Comparison of ENCODE assay signal across 24 mouse cellular contexts in the genomic region with DNA sequence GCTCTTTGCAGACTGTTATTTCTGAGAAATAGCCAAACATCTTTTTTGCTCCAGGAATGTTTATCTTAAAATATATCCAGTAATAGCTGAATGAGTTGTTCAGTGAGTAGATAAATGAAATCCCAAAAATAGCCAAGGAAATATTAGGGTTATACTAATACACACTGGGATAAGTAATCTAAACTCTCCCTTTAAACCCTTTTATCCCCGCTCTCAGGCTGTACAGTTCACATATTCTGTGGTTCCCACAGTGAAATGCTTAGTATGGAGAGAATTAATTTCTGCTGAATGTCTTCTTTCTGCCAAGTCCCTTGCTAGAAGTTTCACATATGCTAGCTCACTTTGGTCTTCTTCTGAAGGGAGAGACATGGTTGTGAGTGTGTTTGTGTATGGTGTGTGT.
A peak's percentile ranks its signal among the peaks of the same experiment; 100 is the strongest.
DNase-seq lines count a peak whose midpoint lies in the region; ATAC-seq and TF ChIP-seq lines count a peak whose summit lies in the region.
"Had no signal": no experiment of that assay in that cellular context is flagged by ENCODE, and none has a peak within 500 bp of the region (broad histone marks: within the 10 kb centered on the region; RNA-seq: fewer than 3 reads in every experiment).

No protein-coding gene starts in this region.

- ATAC-seq in embryonic facial prominence, embryonic 14.5 days (ENCODE audit: low read depth) = no peak
- ATAC-seq in lung, embryonic 14.5 days (ENCODE audit: insufficient read depth) = peak; percentile 90
- no peak for ATAC-seq in lung, postnatal 0 days
- ATAC-seq in stomach, embryonic 16.5 days (ENCODE audit: insufficient read depth, low FRiP score) = peak; percentile 90
- no peak for ATAC-seq in hindbrain, embryonic 11.5 days (ENCODE audit: low FRiP score)
- ATAC-seq: activated CD4-positive, CD25-positive, alpha-beta regulatory T cell, adult 4 months; forebrain, embryonic 14.5 days; forebrain, postnatal 0 days had no signal

- H3K9ac ChIP-seq in embryonic facial prominence, embryonic 14.5 days (ENCODE audit: low read depth, low read length) = no peak overlapping the region
- no peak overlapping the region for H3K9ac ChIP-seq in lung, embryonic 14.5 days
- H3K9ac ChIP-seq in lung, postnatal 0 days (replicated peaks; ENCODE audit: low read depth) = no peak overlapping the region
- no peak overlapping the region for H3K9ac ChIP-seq in stomach, embryonic 16.5 days (ENCODE audit: low read length)
- H3K9ac ChIP-seq in hindbrain, embryonic 11.5 days (ENCODE audit: low read depth, low read length) = no peak overlapping the region
- H3K9ac ChIP-seq: embryonic facial prominence, embryonic 15.5 days; forebrain, postnatal 0 days; hindbrain, embryonic 13.5 days had no signal

- H3K27ac ChIP-seq in embryonic facial prominence, embryonic 14.5 days (replicated peaks; ENCODE audit: low read depth, low read length) = no peak overlapping the region
- H3K27ac ChIP-seq in embryonic facial prominence, embryonic 10.5 days (replicated peaks) = no peak overlapping the region
- 0 out of 2 replicates have a peak overlapping the region, but pooled peaks have one; percentile 13 for H3K27ac ChIP-seq in lung, embryonic 14.5 days (ENCODE audit: low read depth)
- H3K27ac ChIP-seq in lung, postnatal 0 days (ENCODE audit: low read length) = no peak overlapping the region
- no peak overlapping the region for H3K27ac ChIP-seq in stomach, embryonic 16.5 days (ENCODE audit: low read length)
- H3K27ac ChIP-seq in hindbrain, embryonic 11.5 days (ENCODE audit: low read depth, low read length) = no peak overlapping the region
- H3K27ac ChIP-seq: embryonic facial prominence, embryonic 15.5 days; gastrocnemius, adult 2 months; hindbrain, embryonic 13.5 days had no signal

- H3K4me1 ChIP-seq in embryonic facial prominence, embryonic 14.5 days (ENCODE audit: control insufficient read depth, insufficient read depth, low read length) = no peaks in the 10 kb centered on the region
- 0 out of 2 replicates have a peak, but pooled peaks cover 4% of the 10 kb centered on the region for H3K4me1 ChIP-seq in embryonic facial prominence, embryonic 10.5 days
- H3K4me1 ChIP-seq in lung, embryonic 14.5 days (ENCODE audit: insufficient read depth) = no peaks in the 10 kb centered on the region; the same call in 1 of the 2 replicates
- no peaks in the 10 kb centered on the region for H3K4me1 ChIP-seq in lung, postnatal 0 days (ENCODE audit: insufficient read depth, low read depth, low read length)
- H3K4me1 ChIP-seq in lung, adult 2 months (ENCODE audit: control insufficient read depth, insufficient read depth, low read length) = no peaks in the 10 kb centered on the region
- peaks cover 10% of the 10 kb centered on the region for H3K4me1 ChIP-seq in stomach, embryonic 16.5 days (ENCODE audit: control insufficient read depth, insufficient read depth, low read length)
- H3K4me1 ChIP-seq in hindbrain, embryonic 11.5 days (replicated peaks; ENCODE audit: control insufficient read depth, insufficient read depth, low read length) = no peaks in the 10 kb centered on the region
- H3K4me1 ChIP-seq: embryonic facial prominence, embryonic 15.5 days; hindbrain, embryonic 13.5 days had no signal

- H3K36me3 ChIP-seq in embryonic facial prominence, embryonic 14.5 days (ENCODE audit: control insufficient read depth, insufficient read depth, low read length) = no peaks in the 10 kb centered on the region
- no peaks in the 10 kb centered on the region for H3K36me3 ChIP-seq in embryonic facial prominence, embryonic 10.5 days (replicated peaks)
- no peaks in the 10 kb centered on the region for H3K36me3 ChIP-seq in lung, embryonic 14.5 days (ENCODE audit: insufficient read depth)
- H3K36me3 ChIP-seq in lung, postnatal 0 days (ENCODE audit: insufficient read depth, low read length) = no peaks in the 10 kb centered on the region
- no peaks in the 10 kb centered on the region for H3K36me3 ChIP-seq in stomach, embryonic 16.5 days (ENCODE audit: control insufficient read depth, insufficient read depth, low read length)
- no peaks in the 10 kb centered on the region for H3K36me3 ChIP-seq in hindbrain, embryonic 11.5 days (ENCODE audit: control insufficient read depth, insufficient read depth, low read length)
- H3K36me3 ChIP-seq: embryonic facial prominence, embryonic 15.5 days; hindbrain, embryonic 13.5 days had no signal

- H3K9me3 ChIP-seq in embryonic facial prominence, embryonic 14.5 days (ENCODE audit: control insufficient read depth, low read length) = no peaks in the 10 kb centered on the region
- no peaks in the 10 kb centered on the region for H3K9me3 ChIP-seq in embryonic facial prominence, embryonic 10.5 days
- no peaks in the 10 kb centered on the region for H3K9me3 ChIP-seq in lung, embryonic 14.5 days (ENCODE audit: low read depth, low read length)
- H3K9me3 ChIP-seq in lung, postnatal 0 days (ENCODE audit: low read length) = no peaks in the 10 kb centered on the region
- no peaks in the 10 kb centered on the region for H3K9me3 ChIP-seq in stomach, embryonic 16.5 days (replicated peaks; ENCODE audit: control insufficient read depth, low read length)
- H3K9me3 ChIP-seq in hindbrain, embryonic 11.5 days (ENCODE audit: control insufficient read depth, low read length) = no peaks in the 10 kb centered on the region
- H3K9me3 ChIP-seq: embryonic facial prominence, embryonic 15.5 days; hindbrain, embryonic 13.5 days had no signal

- 32% methylated on average over 1 of the region's 1 CpGs for WGBS in embryonic facial prominence, embryonic 14.5 days
- 87% methylated on average over 1 of the region's 1 CpGs for WGBS in embryonic facial prominence, embryonic 10.5 days
- WGBS in lung, embryonic 14.5 days = 33% methylated on average over 1 of the region's 1 CpGs
- WGBS in lung, postnatal 0 days = 33% methylated on average over 1 of the region's 1 CpGs
- 42% methylated on average over 1 of the region's 1 CpGs for WGBS in lung, adult 2 months
- 44% methylated on average over 1 of the region's 1 CpGs for WGBS in stomach, embryonic 16.5 days
- 88% methylated on average over 1 of the region's 1 CpGs for WGBS in hindbrain, embryonic 11.5 days

- H3K27me3 ChIP-seq in embryonic facial prominence, embryonic 14.5 days (replicated peaks; ENCODE audit: control insufficient read depth, insufficient read depth, low read length) = no peaks in the 10 kb centered on the region
- H3K27me3 ChIP-seq in embryonic facial prominence, embryonic 10.5 days (replicated peaks; ENCODE audit: low read depth, poor library complexity, severe bottlenecking) = no peaks in the 10 kb centered on the region
- H3K27me3 ChIP-seq in lung, embryonic 14.5 days (ENCODE audit: insufficient read depth, low read length) = no peaks in the 10 kb centered on the region
- no peaks in the 10 kb centered on the region for H3K27me3 ChIP-seq in lung, postnatal 0 days (replicated peaks; ENCODE audit: insufficient read depth, low read length)
- no peaks in the 10 kb centered on the region for H3K27me3 ChIP-seq in stomach, embryonic 16.5 days (ENCODE audit: control insufficient read depth, insufficient read depth, low read length)
- no peaks in the 10 kb centered on the region for H3K27me3 ChIP-seq in hindbrain, embryonic 11.5 days (ENCODE audit: control insufficient read depth, insufficient read depth, low read length)
- H3K27me3 ChIP-seq: embryonic facial prominence, embryonic 15.5 days; hindbrain, embryonic 13.5 days had no signal

- no peak overlapping the region for H3K4me3 ChIP-seq in embryonic facial prominence, embryonic 14.5 days (ENCODE audit: low read depth, low read length)
- no peak overlapping the region for H3K4me3 ChIP-seq in embryonic facial prominence, embryonic 10.5 days
- H3K4me3 ChIP-seq in lung, embryonic 14.5 days (ENCODE audit: low read depth, low read length) = no peak overlapping the region
- H3K4me3 ChIP-seq in lung, postnatal 0 days (ENCODE audit: low read depth, low read length) = no peak overlapping the region
- no peak overlapping the region for H3K4me3 ChIP-seq in lung, adult 2 months (replicated peaks; ENCODE audit: extremely low read depth, low read depth, low read length)
- no peak overlapping the region for H3K4me3 ChIP-seq in stomach, embryonic 16.5 days (replicated peaks; ENCODE audit: low read length)
- no peak overlapping the region for H3K4me3 ChIP-seq in hindbrain, embryonic 11.5 days (ENCODE audit: low read depth, low read length)
- H3K4me3 ChIP-seq: embryonic facial prominence, embryonic 15.5 days; gastrocnemius, adult 2 months; hindbrain, embryonic 13.5 days had no signal

- DNase-seq in embryonic facial prominence, embryonic 14.5 days (ENCODE audit: low spot score) = peak; percentile 35
- no peak for DNase-seq in embryonic facial prominence, embryonic 10.5 days (ENCODE audit: low spot score)
- DNase-seq in lung, embryonic 14.5 days = peak; percentile 58
- no peak for DNase-seq in lung, postnatal 14 days
- DNase-seq in lung, postnatal 0 days (ENCODE audit: low spot score) = peak; percentile 6
- no peak for DNase-seq in lung, adult 2 months
- no peak for DNase-seq in hindbrain, embryonic 11.5 days (ENCODE audit: low spot score)
- DNase-seq: adrenal gland, adult 8-10 months; adrenal gland, postnatal 25 days; cerebellum, adult 11-12 months; cerebellum, adult 8-10 months; cerebellum, postnatal 10 days; cerebellum, postnatal 36 days; embryo, embryonic 11 days; forebrain, postnatal 0 days; gastrocnemius, adult 2 months; gastrocnemius, postnatal 14 days; heart, adult 11 months had no signal

- TF ChIP-seq EP300 in lung, postnatal 0 days (IDR thresholded peaks at IDR 0.05) = no peak

- no peak for TF ChIP-seq CTCF in lung, embryonic 14.5 days (IDR thresholded peaks at IDR 0.05; ENCODE audit: low read depth)
- no peak for TF ChIP-seq CTCF in lung, postnatal 0 days (IDR thresholded peaks at IDR 0.05)
- no peak for TF ChIP-seq CTCF in lung, adult 2 months (IDR thresholded peaks at IDR 0.05; ENCODE audit: insufficient read depth, low read length)

- H3K4me2 ChIP-seq in embryonic facial prominence, embryonic 14.5 days (ENCODE audit: low read depth, low read length) = no peak overlapping the region
- H3K4me2 ChIP-seq in lung, embryonic 14.5 days = no peak overlapping the region
- H3K4me2 ChIP-seq in lung, postnatal 0 days (replicated peaks; ENCODE audit: low read depth, low read length) = no peak overlapping the region
- H3K4me2 ChIP-seq in stomach, embryonic 16.5 days (ENCODE audit: low read depth, low read length) = no peak overlapping the region
- H3K4me2 ChIP-seq in hindbrain, embryonic 11.5 days (replicated peaks; ENCODE audit: low read depth, low read length) = no peak overlapping the region
- H3K4me2 ChIP-seq: embryonic facial prominence, embryonic 15.5 days; heart, embryonic 11.5 days; hindbrain, embryonic 13.5 days had no signal

- TF ChIP-seq POLR2A in lung, adult 2 months (IDR thresholded peaks at IDR 0.05; ENCODE audit: borderline replicate concordance, extremely low read depth, low read depth, low read length) = no peak

Comparison
In these comparisons a context has a peak if more than half of its experiments do, and no peak if none do; other contexts are left out.
1. ATAC-seq: peak in lung, embryonic 14.5 days (single experiment) and stomach, embryonic 16.5 days (single experiment); none in embryonic facial prominence, embryonic 14.5 days (single experiment), lung, postnatal 0 days (single experiment) and hindbrain, embryonic 11.5 days (single experiment).
2. DNase-seq: peak in embryonic facial prominence, embryonic 14.5 days (single experiment), lung, embryonic 14.5 days (single experiment) and lung, postnatal 0 days (single experiment); none in embryonic facial prominence, embryonic 10.5 days (single experiment), lung, postnatal 14 days (single experiment), lung, adult 2 months (single experiment) and hindbrain, embryonic 11.5 days (single experiment).